Mouse (Mus musculus): Measurements from ENCODE around the gene Gm20850. TPM values are rescaled to one million over a fixed set of nuclear protein-coding genes. Genes with fewer than 3 reads are reported as not detected.
"Not testable (repeated sequence)": the region's sequence is repeated elsewhere in the genome, so short reads cannot be mapped to it uniquely, and the experiment has no call there.

The Gm20850 gene
- polyA plus RNA-seq (2016; fragmentation: Nextera tagmentation; extraction: Ambion mirVana): not detected in 2 replicates

DNA sequence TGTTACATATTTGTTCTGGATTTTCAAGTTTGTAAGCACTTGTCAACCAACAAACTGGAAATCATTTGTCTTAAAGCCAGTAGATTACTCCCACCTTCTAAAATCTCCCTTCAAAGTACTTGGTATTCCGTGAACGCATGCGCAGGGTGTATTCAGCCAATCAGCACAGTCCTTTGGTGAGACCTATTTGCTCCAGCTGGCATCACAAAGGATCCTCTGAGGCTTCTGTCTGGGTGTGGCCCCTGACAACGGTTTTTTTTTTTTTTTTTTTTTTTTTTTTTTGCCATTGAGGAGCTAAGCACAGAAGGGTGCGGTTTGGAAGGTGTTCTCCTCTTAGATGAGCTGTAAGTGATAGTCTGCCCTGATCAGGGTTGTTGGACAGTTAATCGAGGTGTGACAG, at the start of gene Gm20850:
TSS of gene Gm20850 (plus strand) at position 301 of the 400 bp plus-strand sequence.
- no CpG with 5 or more reads among the region's 6 CpGs for WGBS

More for the DNA sequence above, at the start of gene Gm20850:
- H3K27me3 ChIP-seq; H3K9ac ChIP-seq; H3K4me3 ChIP-seq; H3K4me1 ChIP-seq; H3K36me3 ChIP-seq; H3K4me2 ChIP-seq (replicated peaks); H3K9me3 ChIP-seq (replicated peaks); ATAC-seq (ENCODE audit: low FRiP score); H3K27ac ChIP-seq: not testable (repeated sequence)

Data from hindbrain, embryonic 12.5 days (tissue).